Mouse (Mus musculus) ES-Bruce4 (cell line): ENCODE data around the gene Klk10. TPM values are rescaled to one million over a fixed set of nuclear protein-coding genes. Genes with fewer than 3 reads are reported as not detected.

ENCODE experiments used
- H3K27ac ChIP-seq: 2 replicates; pipeline ENCODE4 v1.5.1; 2012; ENCODE audit warnings: low read length, inconsistent platforms; ENCODE audit not compliant: insufficient read depth
- H3K27me3 ChIP-seq: 2 replicates; pipeline ENCODE4 v1.6.1; 2012; ENCODE audit warnings: mild to moderate bottlenecking, low read length, inconsistent platforms; ENCODE audit not compliant: control insufficient read depth, poor library complexity, insufficient read depth, severe bottlenecking
- H3K36me3 ChIP-seq: 2 replicates; pipeline ENCODE4 v1.6.1; 2012; ENCODE audit warnings: inconsistent platforms, mild to moderate bottlenecking, low read length, moderate library complexity; ENCODE audit not compliant: control insufficient read depth, poor library complexity, insufficient read depth, severe bottlenecking
- H3K4me1 ChIP-seq: one replicate; pipeline ENCODE4 v1.8.1; 2011; ENCODE audit warnings: low read length; ENCODE audit not compliant: control insufficient read depth, insufficient read depth
- H3K4me3 ChIP-seq: 2 replicates; pipeline ENCODE4 v1.5.1; 2011; ENCODE audit warnings: low read depth, mild to moderate bottlenecking, low read length
- H3K9ac ChIP-seq: 2 replicates; pipeline ENCODE4 v1.6.1; 2012; ENCODE audit warnings: low read depth, mild to moderate bottlenecking, inconsistent platforms; ENCODE audit not compliant: poor library complexity, severe bottlenecking
- H3K9me3 ChIP-seq: replicated peaks from 2 replicates; pipeline ENCODE4 v1.6.1; 2012; ENCODE audit warnings: mild to moderate bottlenecking, low read length, inconsistent platforms; ENCODE audit not compliant: control insufficient read depth, poor library complexity, insufficient read depth, severe bottlenecking
- CTCF ChIP-seq: IDR thresholded peaks from one replicate; pipeline ENCODE4 v1.8.1; 2011; ENCODE audit warnings: low read depth, low read length
- EP300 ChIP-seq: IDR thresholded peaks from 2 replicates; pipeline ENCODE4 v1.6.1; 2011; ENCODE audit warnings: low read depth, low read length; ENCODE audit not compliant: insufficient read depth
- POLR2A ChIP-seq: IDR thresholded peaks from one replicate; pipeline ENCODE4 v1.8.1; 2011; ENCODE audit warnings: low read length; ENCODE audit not compliant: insufficient read depth
- polyA plus RNA-seq: library from polyadenylated mRNA; stranded (reverse); fragments of >200 nt; gene quantifications from 2 replicates; pipeline ENCODE4 v1.2.4, GENCODE M21; 2011; ENCODE audit warnings: low read depth; ENCODE audit not compliant: missing spikeins, insufficient read depth, insufficient read length

The Klk10 gene
- polyA plus RNA-seq, 1 experiment, result 1.2 TPM

- Histone ChIP-seq H3K4me3 (no peak overlapping the region), H3K27ac (no peak overlapping the region), H3K9me3 (no peaks in the 10 kb centered on the region), H3K9ac (no peak overlapping the region), H3K36me3 (no peaks in the 10 kb centered on the region), H3K27me3 (no peaks in the 10 kb centered on the region), H3K4me1 (peaks cover 12% of the 10 kb centered on the region)
- TF ChIP-seq EP300 (no peak), CTCF (no peak), POLR2A (no peak)
Observed at GRCm38 (mm10) chr7:43776506-43776905, 4.3 kb upstream of the Klk10 start.

GRCm38 (mm10) chr7:43777423-43777822 lies 3.4 kb upstream of the Klk10 start:
- TF ChIP-seq EP300 (no peak), CTCF (no peak), POLR2A (no peak)
- no peak overlapping the region for H3K27ac ChIP-seq
- no peaks in the 10 kb centered on the region for H3K36me3 ChIP-seq
- H3K9ac ChIP-seq, result no peak overlapping the region
- peaks cover 12% of the 10 kb centered on the region for H3K4me1 ChIP-seq
- H3K4me3 ChIP-seq, result no peak overlapping the region
- no peaks in the 10 kb centered on the region for H3K27me3 ChIP-seq
- no peaks in the 10 kb centered on the region for H3K9me3 ChIP-seq

GRCm38 (mm10) chr7:43778176-43778970 lies 2.5 kb upstream of the Klk10 start:
- no peak overlapping the region for H3K9ac ChIP-seq
- H3K36me3 ChIP-seq, result no peaks in the 10 kb centered on the region
- peaks cover 12% of the 10 kb centered on the region for H3K4me1 ChIP-seq
- H3K4me3 ChIP-seq, result no peak overlapping the region
- no peaks in the 10 kb centered on the region for H3K27me3 ChIP-seq
- H3K27ac ChIP-seq, result no peak overlapping the region
- H3K9me3 ChIP-seq, result no peaks in the 10 kb centered on the region
- no peak for TF ChIP-seq POLR2A
- no peak for TF ChIP-seq CTCF
- no peak for TF ChIP-seq EP300

DNA sequence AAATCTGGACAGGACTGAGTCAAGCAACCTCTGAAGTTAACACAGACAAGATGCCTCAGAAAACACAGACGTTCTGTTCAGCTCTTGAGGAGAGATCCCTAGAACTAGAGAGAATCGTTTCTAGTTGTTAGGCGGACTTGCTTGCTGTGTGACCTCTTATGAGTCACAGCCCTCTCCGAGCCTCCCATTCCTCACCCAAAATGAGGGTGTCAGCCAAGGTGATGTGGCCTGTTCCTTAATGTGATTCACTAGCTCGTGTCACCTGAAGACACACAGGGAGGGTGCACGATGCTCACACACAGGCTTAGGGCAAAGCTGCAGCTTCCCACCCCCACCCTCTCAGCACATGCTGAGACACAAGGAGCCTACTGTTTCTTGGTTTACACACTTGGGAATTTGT lies 594 bp upstream of the Klk10 start:
- Histone ChIP-seq H3K27me3 (no peaks in the 10 kb centered on the region), H3K9me3 (no peaks in the 10 kb centered on the region), H3K36me3 (no peaks in the 10 kb centered on the region), H3K27ac (no peak overlapping the region), H3K9ac (no peak overlapping the region), H3K4me3 (no peak overlapping the region), H3K4me1 (peaks cover 12% of the 10 kb centered on the region)
- TF ChIP-seq EP300 (no peak), POLR2A (no peak), CTCF (no peak)

GRCm38 (mm10) chr7:43781541-43781940 lies 706 bp downstream of the Klk10 start:
- no peak overlapping the region for H3K4me3 ChIP-seq
- H3K9ac ChIP-seq, result no peak overlapping the region
- TF ChIP-seq CTCF (no peak), POLR2A (no peak), EP300 (no peak)
- H3K36me3 ChIP-seq, result no peaks in the 10 kb centered on the region
- no peak overlapping the region for H3K27ac ChIP-seq
- peaks cover 9% of the 10 kb centered on the region for H3K4me1 ChIP-seq
- H3K27me3 ChIP-seq, result no peaks in the 10 kb centered on the region
- H3K9me3 ChIP-seq, result no peaks in the 10 kb centered on the region

GRCm38 (mm10) chr7:43782275-43783265 lies 1.7 kb downstream of the Klk10 start:
- H3K9me3 ChIP-seq, result no peaks in the 10 kb centered on the region
- H3K4me3 ChIP-seq, result peak overlapping the region; percentile 36
- H3K4me1 ChIP-seq, result peaks cover 9% of the 10 kb centered on the region
- TF ChIP-seq EP300 (no peak), CTCF (peak; percentile 87)
- no peaks in the 10 kb centered on the region for H3K27me3 ChIP-seq
- H3K9ac ChIP-seq, result peak overlapping the region; percentile 22
- no peaks in the 10 kb centered on the region for H3K36me3 ChIP-seq
- no peak overlapping the region for H3K27ac ChIP-seq
